Mouse (Mus musculus): ENCODE results near the gene Actl6b. TPM values are rescaled to one million over a fixed set of nuclear protein-coding genes. Genes with fewer than 3 reads are reported as not detected.

Gene Actl6b
- polyA plus RNA-seq, 1 experiment from 2014 or later: not detected

DNA sequence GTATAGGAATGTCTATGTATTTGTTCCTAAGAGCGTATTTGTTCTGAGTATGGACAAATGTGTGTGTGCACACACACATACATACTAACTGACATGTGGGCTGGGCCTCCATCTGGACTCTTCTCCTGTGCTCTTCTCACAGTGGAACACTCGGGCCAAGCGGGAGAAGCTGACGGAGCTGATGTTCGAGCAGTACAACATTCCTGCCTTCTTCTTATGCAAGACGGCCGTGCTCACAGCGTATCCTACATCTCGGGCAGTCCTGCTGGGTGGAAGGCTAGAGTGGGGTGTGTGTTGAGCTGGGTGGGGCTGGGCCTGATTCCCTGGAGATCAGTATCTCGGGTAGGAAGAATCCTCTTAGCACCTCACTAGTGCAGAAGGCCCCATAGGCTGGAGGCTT lies 9.6 kb downstream of the Actl6b start:
- Histone ChIP-seq H3K27me3 (ENCODE audit: insufficient read depth, low read length) (no peaks in the 10 kb centered on the region), H3K4me2 (ENCODE audit: low read length) (no peak overlapping the region), H3K9ac (ENCODE audit: low read depth, low read length) (no peak overlapping the region), H3K27ac (no peak overlapping the region), H3K36me3 (ENCODE audit: insufficient read depth, low read length) (no peaks in the 10 kb centered on the region), H3K4me1 (replicated peaks; ENCODE audit: insufficient read depth, low read length) (no peaks in the 10 kb centered on the region), H3K9me3 (replicated peaks; ENCODE audit: low read length) (no peaks in the 10 kb centered on the region), H3K4me3 (replicated peaks; ENCODE audit: low read depth, low read length) (no peak overlapping the region)
- DNase-seq (ENCODE audit: low spot score) (no peak), ATAC-seq (replicated peaks; ENCODE audit: low FRiP score, low read depth) (no peak)
- TF ChIP-seq CTCF (IDR thresholded peaks at IDR 0.05; ENCODE audit: low read depth): no peak
- 69% methylated on average over 10 of the region's 10 CpGs for WGBS

DNA sequence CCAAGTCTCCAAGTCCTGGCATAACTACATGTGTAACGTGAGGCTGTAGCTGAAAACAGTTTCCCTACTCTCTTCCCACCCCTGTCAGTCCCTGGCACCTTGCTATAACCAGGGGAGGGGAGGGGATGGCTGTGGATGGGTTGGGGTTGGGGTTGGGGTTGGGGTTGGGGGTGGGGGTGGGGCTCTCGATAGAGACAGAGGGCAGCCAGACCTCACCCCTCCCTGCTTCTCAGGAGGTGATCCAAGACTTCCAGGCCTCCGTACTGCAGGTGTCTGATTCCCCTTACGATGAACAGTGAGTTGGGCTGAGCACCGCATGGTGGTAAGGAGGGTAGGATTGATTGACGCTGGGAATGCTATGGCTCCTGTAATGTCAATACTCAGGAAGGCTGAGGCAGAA lies 12.4 kb downstream of the Actl6b start:
- Histone ChIP-seq H3K27ac (no peak overlapping the region), H3K4me2 (ENCODE audit: low read length) (no peak overlapping the region), H3K9me3 (replicated peaks; ENCODE audit: low read length) (no peaks in the 10 kb centered on the region), H3K4me1 (replicated peaks; ENCODE audit: insufficient read depth, low read length) (no peaks in the 10 kb centered on the region), H3K36me3 (ENCODE audit: insufficient read depth, low read length) (no peaks in the 10 kb centered on the region), H3K4me3 (replicated peaks; ENCODE audit: low read depth, low read length) (no peak overlapping the region), H3K27me3 (ENCODE audit: insufficient read depth, low read length) (no peaks in the 10 kb centered on the region), H3K9ac (ENCODE audit: low read depth, low read length) (no peak overlapping the region)
- no peak for TF ChIP-seq CTCF (IDR thresholded peaks at IDR 0.05; ENCODE audit: low read depth)
- no peak for ATAC-seq (replicated peaks; ENCODE audit: low FRiP score, low read depth)
- WGBS: 72% methylated on average over 6 of the region's 6 CpGs
- DNase-seq (ENCODE audit: low spot score): no peak

DNA sequence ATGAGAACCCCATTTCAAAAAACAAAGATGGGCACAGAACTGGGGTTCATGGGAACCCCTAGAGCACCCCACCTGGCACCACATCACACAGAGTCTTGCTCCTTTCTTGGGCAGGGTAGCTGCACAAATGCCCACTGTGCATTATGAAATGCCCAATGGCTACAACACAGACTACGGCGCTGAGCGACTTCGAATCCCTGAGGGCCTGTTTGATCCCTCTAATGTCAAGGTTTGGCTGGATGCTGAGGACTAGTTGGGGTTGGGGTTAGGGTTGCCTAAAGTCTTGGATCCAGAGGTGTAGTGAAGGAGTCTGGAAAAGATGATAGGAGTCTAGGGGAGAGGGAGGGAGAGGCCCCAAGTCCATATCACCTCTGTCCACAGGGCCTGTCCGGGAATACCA lies 13.1 kb downstream of the Actl6b start:
- H3K27ac ChIP-seq: no peak overlapping the region
- no peaks in the 10 kb centered on the region for H3K36me3 ChIP-seq (ENCODE audit: insufficient read depth, low read length)
- H3K27me3 ChIP-seq (ENCODE audit: insufficient read depth, low read length): no peaks in the 10 kb centered on the region
- no peak overlapping the region for H3K4me2 ChIP-seq (ENCODE audit: low read length)
- DNase-seq (ENCODE audit: low spot score): no peak
- H3K4me1 ChIP-seq (replicated peaks; ENCODE audit: insufficient read depth, low read length): no peaks in the 10 kb centered on the region
- no peaks in the 10 kb centered on the region for H3K9me3 ChIP-seq (replicated peaks; ENCODE audit: low read length)
- ATAC-seq (replicated peaks; ENCODE audit: low FRiP score, low read depth): no peak
- no peak overlapping the region for H3K9ac ChIP-seq (ENCODE audit: low read depth, low read length)
- no peak overlapping the region for H3K4me3 ChIP-seq (replicated peaks; ENCODE audit: low read depth, low read length)
- TF ChIP-seq CTCF (IDR thresholded peaks at IDR 0.05; ENCODE audit: low read depth): no peak
- 93% methylated on average over 5 of the region's 5 CpGs for WGBS

DNA sequence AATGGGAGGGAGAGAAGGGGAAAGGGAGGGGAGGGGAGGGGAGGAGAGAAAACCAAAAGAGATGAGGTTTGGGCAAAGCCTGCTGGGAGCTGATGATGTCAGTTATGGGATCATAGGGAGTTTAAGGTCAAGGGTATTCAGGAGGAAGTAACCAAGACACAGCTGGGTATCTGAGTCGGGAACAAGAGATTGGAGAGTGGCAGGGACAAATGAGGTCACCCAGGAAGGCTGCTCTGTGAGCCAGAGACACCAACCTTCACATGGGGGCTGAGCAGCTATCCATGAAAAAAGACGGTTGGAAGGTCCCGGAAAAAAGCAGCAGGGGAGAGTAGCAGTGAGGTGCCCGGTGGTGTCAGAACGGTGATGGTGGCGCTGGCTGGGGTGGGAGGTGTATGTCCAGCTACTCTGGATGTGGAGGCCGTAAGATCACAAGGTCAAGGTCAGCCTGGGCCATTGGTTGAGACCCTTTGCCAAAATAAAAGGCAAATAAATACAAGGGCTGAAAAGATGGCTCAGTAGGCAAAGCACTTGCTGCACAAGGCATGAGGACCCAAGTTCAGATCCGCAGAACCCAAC lies 15.0 kb downstream of the Actl6b start:
- Histone ChIP-seq H3K27me3 (ENCODE audit: insufficient read depth, low read length) (no peaks in the 10 kb centered on the region), H3K9ac (ENCODE audit: low read depth, low read length) (no peak overlapping the region), H3K4me1 (replicated peaks; ENCODE audit: insufficient read depth, low read length) (no peaks in the 10 kb centered on the region), H3K36me3 (ENCODE audit: insufficient read depth, low read length) (no peaks in the 10 kb centered on the region), H3K27ac (no peak overlapping the region), H3K9me3 (replicated peaks; ENCODE audit: low read length) (no peaks in the 10 kb centered on the region), H3K4me3 (replicated peaks; ENCODE audit: low read depth, low read length) (no peak overlapping the region), H3K4me2 (ENCODE audit: low read length) (no peak overlapping the region)
- no peak for TF ChIP-seq CTCF (IDR thresholded peaks at IDR 0.05; ENCODE audit: low read depth)
- no peak for ATAC-seq (replicated peaks; ENCODE audit: low FRiP score, low read depth)
- DNase-seq (ENCODE audit: low spot score): no peak
- WGBS: 79% methylated on average over 8 of the region's 8 CpGs

DNA sequence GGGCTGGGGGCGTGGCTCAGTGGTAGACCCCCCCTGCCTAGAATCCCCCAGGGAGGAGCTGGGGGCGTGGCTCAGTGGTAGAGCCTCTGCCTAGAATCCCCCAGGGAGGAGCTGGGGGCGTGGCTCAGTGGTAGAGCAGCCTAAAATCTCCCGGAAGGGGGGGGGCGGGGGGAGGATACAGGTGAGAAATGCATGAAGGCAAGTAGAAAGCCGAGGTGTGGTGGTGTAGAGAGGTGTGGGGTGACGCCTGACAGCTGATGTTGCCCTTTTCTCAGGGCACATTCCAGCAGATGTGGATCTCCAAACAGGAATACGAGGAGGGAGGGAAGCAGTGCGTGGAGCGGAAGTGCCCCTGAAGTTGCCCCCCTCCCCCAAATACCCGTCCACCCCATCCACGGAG lies 15.7 kb downstream of the Actl6b start:
- Histone ChIP-seq H3K4me1 (replicated peaks; ENCODE audit: insufficient read depth, low read length) (no peaks in the 10 kb centered on the region), H3K36me3 (ENCODE audit: insufficient read depth, low read length) (no peaks in the 10 kb centered on the region), H3K4me3 (replicated peaks; ENCODE audit: low read depth, low read length) (no peak overlapping the region), H3K9me3 (replicated peaks; ENCODE audit: low read length) (no peaks in the 10 kb centered on the region), H3K27me3 (ENCODE audit: insufficient read depth, low read length) (no peaks in the 10 kb centered on the region), H3K27ac (no peak overlapping the region), H3K4me2 (ENCODE audit: low read length) (no peak overlapping the region), H3K9ac (ENCODE audit: low read depth, low read length) (no peak overlapping the region)
- no peak for TF ChIP-seq CTCF (IDR thresholded peaks at IDR 0.05; ENCODE audit: low read depth)
- ATAC-seq (replicated peaks; ENCODE audit: low FRiP score, low read depth) (no peak), DNase-seq (ENCODE audit: low spot score) (no peak)
- WGBS: 71% methylated on average over 12 of the region's 12 CpGs

DNA sequence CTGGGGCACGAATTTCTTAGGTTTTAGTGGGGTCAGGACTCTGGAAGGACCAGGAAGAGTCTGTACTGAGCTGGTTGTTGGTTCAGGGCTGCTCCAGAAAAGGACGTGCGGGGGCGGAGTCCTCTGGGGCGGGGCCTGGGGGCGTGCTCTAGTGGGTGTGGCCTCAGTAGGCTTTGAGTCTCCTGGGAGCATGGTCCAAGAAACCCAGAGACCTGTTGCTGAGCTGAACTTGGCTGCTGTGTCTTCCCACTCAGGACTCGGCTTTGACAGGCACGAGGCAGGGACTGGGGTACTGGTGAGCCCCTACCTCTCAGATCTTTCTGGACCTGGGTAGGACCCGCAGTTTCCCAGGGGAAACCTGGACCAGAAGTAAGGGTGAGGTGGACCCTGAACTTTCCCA lies 16.3 kb downstream of the Actl6b start, which contains the start of gene Tfr2:
Gene Tfr2, plus strand, starts transcription at position 176 of the 400 bp plus-strand sequence.
- Histone ChIP-seq H3K27me3 (ENCODE audit: insufficient read depth, low read length) (no peaks in the 10 kb centered on the region), H3K4me1 (replicated peaks; ENCODE audit: insufficient read depth, low read length) (peaks cover 5% of the 10 kb centered on the region; the same call in 1 of the 2 replicates), H3K9me3 (replicated peaks; ENCODE audit: low read length) (no peaks in the 10 kb centered on the region), H3K36me3 (ENCODE audit: insufficient read depth, low read length) (no peaks in the 10 kb centered on the region), H3K27ac (no peak within 1 kb of the TSS), H3K9ac (ENCODE audit: low read depth, low read length) (no peak within 1 kb of the TSS), H3K4me2 (ENCODE audit: low read length) (no peak within 1 kb of the TSS), H3K4me3 (replicated peaks; ENCODE audit: low read depth, low read length) (no peak within 1 kb of the TSS)
- DNase-seq (ENCODE audit: low spot score): peak; percentile 39
- ATAC-seq (replicated peaks; ENCODE audit: low FRiP score, low read depth): no peak
- TF ChIP-seq CTCF (IDR thresholded peaks at IDR 0.05; ENCODE audit: low read depth): no peak
- 30% methylated on average over 9 of the region's 9 CpGs for WGBS

DNA sequence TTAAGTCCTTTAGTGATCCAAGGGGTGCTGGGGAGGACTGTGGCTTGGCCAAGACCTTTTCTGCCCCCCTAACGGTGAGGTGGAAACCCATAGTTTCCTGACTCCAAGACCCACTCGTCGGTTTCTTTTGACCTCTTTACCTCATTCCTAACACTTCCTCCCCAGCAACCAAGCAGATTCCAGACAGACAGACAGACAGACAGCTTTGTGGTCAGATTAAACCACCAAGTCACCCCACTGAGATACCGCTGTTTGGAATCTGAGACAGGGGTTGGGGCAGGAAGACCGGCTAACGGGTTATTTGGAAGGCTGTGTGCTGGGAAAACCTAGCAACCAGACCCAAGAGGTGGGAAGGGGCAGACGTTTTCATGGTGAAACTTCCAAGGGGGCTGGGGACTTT lies 16.9 kb downstream of the Actl6b start:
- no peak for TF ChIP-seq CTCF (IDR thresholded peaks at IDR 0.05; ENCODE audit: low read depth)
- no peaks in the 10 kb centered on the region for H3K36me3 ChIP-seq (ENCODE audit: insufficient read depth, low read length)
- H3K27me3 ChIP-seq (ENCODE audit: insufficient read depth, low read length): no peaks in the 10 kb centered on the region
- H3K4me3 ChIP-seq (replicated peaks; ENCODE audit: low read depth, low read length): no peak overlapping the region
- no peak overlapping the region for H3K27ac ChIP-seq
- ATAC-seq (replicated peaks; ENCODE audit: low FRiP score, low read depth) (no peak), DNase-seq (ENCODE audit: low spot score) (no peak)
- no peaks in the 10 kb centered on the region for H3K9me3 ChIP-seq (replicated peaks; ENCODE audit: low read length)
- 42% methylated on average over 7 of the region's 7 CpGs for WGBS
- no peak overlapping the region for H3K4me2 ChIP-seq (ENCODE audit: low read length)
- peaks cover 5% of the 10 kb centered on the region; the same call in 1 of the 2 replicates for H3K4me1 ChIP-seq (replicated peaks; ENCODE audit: insufficient read depth, low read length)
- no peak overlapping the region for H3K9ac ChIP-seq (ENCODE audit: low read depth, low read length)
